Mouse (Mus musculus): ENCODE results near the gene Ryr2.
"Not testable (repeated sequence)": the region's sequence is repeated elsewhere in the genome, so short reads cannot be mapped to it uniquely, and the experiment has no call there.

Ryr2 gene

DNA sequence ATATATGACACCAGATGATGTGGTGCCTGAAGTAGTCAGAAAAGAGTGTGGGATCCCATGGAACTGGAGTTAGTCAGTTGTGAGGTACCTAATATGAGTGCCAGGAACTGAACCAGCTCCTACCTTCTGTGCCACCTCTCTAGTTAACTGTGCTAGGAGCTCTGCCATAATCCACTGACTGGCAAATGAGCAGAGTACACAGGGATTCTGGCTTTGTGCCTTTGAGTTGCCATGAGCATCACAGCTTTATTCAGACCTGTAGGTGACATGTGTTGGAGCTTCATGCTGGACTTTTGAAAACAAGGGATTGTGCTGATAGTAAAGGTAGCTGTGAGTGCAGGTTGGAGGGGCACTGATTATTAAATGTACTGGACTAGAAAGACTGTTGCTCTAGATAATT, 539.4 kb downstream of the Ryr2 start:
- DNase-seq (ENCODE audit: extremely low spot score, low read depth, low spot score), result no peak

GRCm38 (mm10) chr13:11566486-11566885, 540.3 kb downstream of the Ryr2 start:
- no peak for DNase-seq (ENCODE audit: extremely low spot score, low read depth, low spot score)

DNA sequence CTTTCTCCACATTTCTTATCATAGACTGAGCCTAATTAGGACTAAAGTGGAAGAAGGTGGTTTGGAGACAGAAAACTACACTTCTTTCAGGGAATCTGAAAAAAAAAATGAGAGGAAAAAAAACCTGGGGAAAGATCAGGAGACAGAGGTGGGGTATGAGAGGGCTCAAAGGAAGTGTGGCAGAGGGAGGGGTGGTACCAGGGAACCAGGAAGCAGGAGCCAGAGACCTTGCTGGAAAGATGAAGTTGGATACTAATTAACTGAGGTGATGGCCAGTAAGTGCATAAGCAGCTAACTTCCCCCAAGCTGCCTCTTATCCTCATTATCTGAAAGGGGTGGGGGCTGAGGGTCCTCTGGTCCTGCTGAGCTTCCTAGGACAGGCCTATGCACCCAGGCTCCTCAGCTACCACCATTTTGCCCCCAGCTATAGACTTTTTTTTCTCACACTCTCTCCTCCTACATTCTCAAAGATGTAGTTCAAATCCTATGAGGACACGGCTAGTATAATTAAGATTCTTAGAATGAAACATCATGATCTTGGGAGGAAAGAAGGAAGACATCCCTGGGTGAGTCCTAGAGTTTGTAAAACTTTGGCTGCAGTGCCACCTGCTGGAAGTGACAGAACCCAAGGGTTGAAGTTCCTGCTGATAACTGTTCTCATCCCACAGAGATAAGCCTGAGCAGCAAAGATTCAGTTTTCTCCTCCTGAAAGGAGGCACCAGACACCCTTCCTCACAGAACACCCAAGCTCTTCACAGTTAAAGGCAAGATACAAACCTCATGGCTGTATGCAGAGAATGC, 543.3 kb downstream of the Ryr2 start:
- peak; percentile 1 for DNase-seq (ENCODE audit: extremely low spot score, low read depth, low spot score)

DNA sequence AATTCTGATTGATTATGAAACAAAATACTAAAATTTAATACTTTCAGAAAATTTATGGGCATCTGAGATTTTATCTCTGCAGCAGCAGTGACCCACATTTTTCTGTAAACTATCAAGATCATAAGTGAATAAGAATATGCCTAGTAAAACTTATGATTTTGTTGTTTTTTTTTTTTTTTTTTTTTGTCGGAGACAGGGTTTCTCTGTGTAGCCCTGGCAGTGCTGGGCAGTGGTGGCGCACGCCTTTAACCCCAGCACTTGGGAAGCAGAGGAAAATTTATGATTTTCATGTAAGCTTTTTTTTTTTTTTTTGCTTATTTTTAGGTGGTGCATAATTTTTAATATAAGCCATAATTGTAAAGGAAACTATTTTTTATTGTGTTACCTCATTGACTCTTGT, 557.1 kb downstream of the Ryr2 start:
- DNase-seq (ENCODE audit: extremely low spot score, low read depth, low spot score), result no peak

GRCm38 (mm10) chr13:11549136-11549535, 557.6 kb downstream of the Ryr2 start:
- not testable (repeated sequence) for DNase-seq (ENCODE audit: extremely low spot score, low read depth, low spot score)

GRCm38 (mm10) chr13:11545841-11546240, 560.9 kb downstream of the Ryr2 start:
- peak; percentile 26 for DNase-seq (ENCODE audit: extremely low spot score, low read depth, low spot score)

DNA sequence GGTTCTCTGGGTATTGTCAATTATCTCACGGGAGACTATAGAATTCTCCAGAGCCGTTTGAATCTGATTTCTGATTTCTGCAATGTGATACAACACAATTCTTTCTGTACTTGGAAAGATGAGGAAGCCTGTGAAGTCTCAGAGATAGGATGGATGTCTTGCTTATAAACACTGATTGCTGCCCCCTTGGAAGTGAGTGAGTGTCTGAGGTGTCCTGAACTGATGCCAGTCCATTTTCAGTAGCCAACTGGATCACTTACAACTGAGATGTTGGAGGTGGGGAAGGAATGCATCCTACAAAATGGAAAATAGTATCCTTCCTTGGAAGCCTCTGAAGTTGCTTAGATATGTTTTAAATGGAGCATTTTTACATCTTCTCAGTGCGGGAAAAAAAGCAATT, 564.2 kb downstream of the Ryr2 start:
- DNase-seq (ENCODE audit: extremely low spot score, low read depth, low spot score), result no peak

DNA sequence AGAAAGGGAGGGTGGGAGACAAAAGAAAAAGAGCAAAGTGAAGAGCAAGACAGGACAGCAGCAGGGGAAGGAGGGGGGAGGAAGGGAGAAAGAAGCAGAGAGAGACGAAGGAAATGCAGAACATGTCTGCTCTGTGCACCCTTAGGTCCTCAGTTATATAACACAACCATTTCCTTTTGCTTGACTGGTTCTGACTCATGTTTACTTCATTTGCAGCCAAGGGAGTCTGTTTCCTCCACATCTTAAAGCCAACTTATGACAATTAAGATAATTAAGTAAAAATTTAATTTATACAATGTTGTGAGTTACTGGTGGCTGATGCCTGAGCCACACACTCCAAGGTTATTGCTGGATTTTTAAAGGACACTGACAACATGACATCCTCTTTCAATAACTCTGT, 569.9 kb downstream of the Ryr2 start:
- DNase-seq (ENCODE audit: extremely low spot score, low read depth, low spot score), result no peak

DNA sequence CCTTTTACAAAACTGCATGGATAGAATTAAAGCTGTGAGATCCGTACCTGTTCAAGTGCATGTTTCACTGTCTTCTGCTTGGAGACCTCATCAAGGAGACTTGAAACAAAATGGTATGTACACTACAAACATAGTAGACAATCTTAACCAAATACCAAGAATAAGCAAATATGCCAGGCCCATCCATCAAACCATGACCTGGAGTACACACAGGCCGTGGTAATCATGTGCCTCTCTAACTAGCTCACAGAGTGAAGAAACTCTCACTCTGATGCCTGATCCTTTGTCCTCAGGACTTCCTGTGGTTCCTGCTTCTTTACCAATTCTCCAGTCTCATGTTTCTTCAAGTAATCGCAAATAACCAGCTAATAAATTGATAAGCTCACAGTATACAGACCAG, 570.9 kb downstream of the Ryr2 start:
- DNase-seq (ENCODE audit: extremely low spot score, low read depth, low spot score), result no peak

DNA sequence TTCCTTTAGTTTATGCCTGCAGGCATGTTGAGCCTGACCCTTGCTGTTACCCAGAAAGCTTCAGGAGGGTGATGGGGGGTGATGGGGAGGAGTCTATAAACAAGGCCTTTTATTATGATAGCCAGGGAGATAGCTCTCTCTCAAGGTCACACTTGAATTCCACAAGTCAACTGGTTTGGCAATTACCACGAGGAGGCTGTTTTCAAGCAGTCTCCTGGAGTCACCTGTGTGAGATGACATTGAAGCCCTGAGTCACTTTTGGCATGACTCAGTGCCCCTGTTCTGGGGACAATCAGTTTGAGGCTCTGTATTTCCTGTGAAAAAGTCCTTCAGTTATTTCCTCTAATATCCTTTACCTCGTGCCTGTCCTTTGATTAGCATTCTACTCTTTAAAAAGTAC, 573.5 kb downstream of the Ryr2 start:
- no peak for DNase-seq (ENCODE audit: extremely low spot score, low read depth, low spot score)

GRCm38 (mm10) chr13:11532014-11532890, 574.5 kb downstream of the Ryr2 start:
- DNase-seq (ENCODE audit: extremely low spot score, low read depth, low spot score), result no peak

DNA sequence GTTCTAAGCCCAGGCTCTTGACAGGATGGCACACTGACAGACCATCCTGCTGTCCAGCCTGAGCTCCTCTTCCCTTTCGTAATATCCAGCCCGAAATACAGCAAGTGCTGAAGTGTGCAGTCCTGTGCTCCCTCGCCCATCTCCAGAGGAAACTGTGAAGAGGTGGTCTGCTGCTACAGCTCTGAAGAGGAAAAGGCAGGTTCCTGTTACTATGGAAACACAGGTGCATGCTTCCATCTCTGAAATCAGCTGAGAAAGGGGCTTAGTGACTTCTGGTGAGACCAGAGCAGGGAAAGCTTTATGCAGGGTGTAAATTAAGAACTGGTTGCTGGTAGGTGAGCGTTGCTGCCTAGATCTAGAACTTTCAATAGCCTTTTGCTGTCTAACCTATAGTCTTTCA, 583.1 kb downstream of the Ryr2 start:
- no peak for DNase-seq (ENCODE audit: extremely low spot score, low read depth, low spot score)

DNA sequence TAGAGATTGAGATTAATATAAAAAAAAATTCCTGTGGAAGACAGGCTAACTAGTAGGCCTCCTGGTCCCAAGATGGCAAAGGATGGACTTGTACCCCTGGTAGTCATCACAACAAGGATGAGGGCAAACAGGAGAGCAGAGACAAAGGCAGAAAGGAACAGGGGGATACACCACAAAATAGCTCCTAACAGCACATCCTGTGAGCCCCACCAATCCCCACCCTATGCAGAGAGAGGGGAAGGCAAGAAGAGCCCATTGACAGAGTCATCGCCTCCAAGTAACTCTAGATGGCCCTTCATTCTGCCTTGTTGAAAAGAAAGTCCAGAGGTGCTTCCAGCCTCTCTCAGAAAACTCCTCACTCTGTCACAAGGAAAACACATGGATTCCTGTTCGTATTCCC, 586.0 kb downstream of the Ryr2 start:
- DNase-seq (ENCODE audit: extremely low spot score, low read depth, low spot score), result no peak

GRCm38 (mm10) chr13:11511540-11512177, 595.1 kb downstream of the Ryr2 start:
- DNase-seq (ENCODE audit: extremely low spot score, low read depth, low spot score), result no peak
